Mouse (Mus musculus) left cerebral cortex, adult 2 months (tissue): ENCODE results near the gene Tmsb15a. TPM values are rescaled to one million over a fixed set of nuclear protein-coding genes. Genes with fewer than 3 reads are reported as not detected.
A peak's percentile ranks its signal among the peaks of the same experiment; 100 is the strongest.
"Not testable (repeated sequence)": the region's sequence is repeated elsewhere in the genome, so short reads cannot be mapped to it uniquely, and the experiment has no call there.

ENCODE experiments used
- DNase-seq, 2 experiments: peaks; one replicate each; pipeline ENCODE4 v3.0.0; 2021 to 2022; ENCODE audit warnings: low spot score in 2 of 2, mixed read lengths in 1 of 2; ENCODE audit errors: extremely low spot score in 1 of 2
- H3K27ac ChIP-seq: fragments of 200-600 bp; 2 replicates; pipeline ENCODE4 v1.8.1; 2022
- H3K4me3 ChIP-seq: fragments of 200-600 bp; 2 replicates; pipeline ENCODE4 v1.8.1; 2022
- CTCF ChIP-seq: fragments of 200-600 bp; IDR thresholded peaks from 2 replicates; pipeline ENCODE4 v1.8.1; 2022; ENCODE audit warnings: antibody characterized with exemption, mild to moderate bottlenecking, moderate library complexity
- intact Hi-C: fragments of 180-260 bp; cut with DNase I; formaldehyde crosslinking; loops from one replicate; pipeline ENCODE4 v1.15.1; 2025
- long read RNA-seq, 2 experiments: library from polyadenylated mRNA; stranded (forward); transcript quantifications; one replicate each; pipeline ENCODE4 v2.0.0; 2021; ENCODE audit warnings: borderline mapping rate in 2 of 2
- total RNA-seq, 2 experiments: library from RNA; stranded (reverse); gene quantifications; 2 replicates each; pipeline ENCODE4 v1.2.3; 2021

Tmsb15a gene
- total RNA-seq, result not detected
- long read RNA-seq, experiment 1, result 0 reads
- long read RNA-seq, experiment 2, result 0 reads

DNA sequence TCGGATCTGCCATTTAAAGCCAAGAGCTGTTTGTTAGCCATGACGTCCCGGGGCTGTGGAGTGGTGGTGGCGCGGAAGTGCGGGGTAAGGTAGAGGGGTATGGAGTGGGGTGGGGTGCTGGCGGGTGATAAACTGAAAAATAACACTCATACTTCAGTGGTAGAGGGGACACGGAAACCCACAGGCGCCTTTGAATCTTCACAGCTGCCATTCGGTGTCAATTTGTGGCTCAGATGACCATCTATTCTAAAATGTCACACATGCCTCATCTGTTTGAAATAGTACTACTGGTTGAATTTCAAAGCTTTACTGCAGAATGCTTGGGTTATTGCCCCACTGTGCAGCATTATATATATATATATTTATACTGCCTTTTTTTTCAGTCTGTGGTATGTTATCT lies at the start of gene Tmsb15a:
Gene Tmsb15a, minus strand, starts transcription at position 101 of the 400 bp plus-strand sequence.
- no peak within 1 kb of the TSS for H3K27ac ChIP-seq
- intact Hi-C loops, result no loop called here
- no peak within 1 kb of the TSS for H3K4me3 ChIP-seq
- no peak for TF ChIP-seq CTCF
- no peak for DNase-seq

DNA sequence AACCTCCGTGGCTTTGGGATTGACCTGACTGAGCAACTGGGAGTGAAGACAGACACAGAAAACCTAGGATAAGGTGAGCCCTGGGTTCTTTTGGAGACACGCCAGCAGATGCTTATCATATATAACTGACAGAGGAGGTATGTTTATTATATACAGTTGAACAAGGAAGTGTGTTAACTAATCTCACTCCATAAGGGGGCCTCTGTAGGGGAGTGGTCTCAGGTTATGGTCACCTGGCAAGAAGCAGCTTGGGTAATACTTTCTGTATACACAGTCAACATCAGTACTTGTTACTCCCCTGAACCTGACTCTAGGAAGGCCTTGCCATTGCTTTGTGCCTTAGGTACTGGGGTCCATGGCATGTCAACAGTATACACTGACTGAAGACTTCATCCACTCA lies 43.5 kb upstream of the Tmsb15a start:
- no peak for DNase-seq

GRCm38 (mm10) chrX:135768043-135768548 lies 43.0 kb upstream of the Tmsb15a start:
- no peak overlapping the region for H3K4me3 ChIP-seq
- TF ChIP-seq CTCF, result no peak
- intact Hi-C loops, result no loop called here
- H3K27ac ChIP-seq, result no peak overlapping the region
- DNase-seq, result no peak

More for the DNA sequence above, 43.5 kb upstream of the Tmsb15a start:
- Histone ChIP-seq H3K27ac (no peak overlapping the region), H3K4me3 (no peak overlapping the region)
- TF ChIP-seq CTCF, result no peak
- intact Hi-C loops, result no loop called here

DNA sequence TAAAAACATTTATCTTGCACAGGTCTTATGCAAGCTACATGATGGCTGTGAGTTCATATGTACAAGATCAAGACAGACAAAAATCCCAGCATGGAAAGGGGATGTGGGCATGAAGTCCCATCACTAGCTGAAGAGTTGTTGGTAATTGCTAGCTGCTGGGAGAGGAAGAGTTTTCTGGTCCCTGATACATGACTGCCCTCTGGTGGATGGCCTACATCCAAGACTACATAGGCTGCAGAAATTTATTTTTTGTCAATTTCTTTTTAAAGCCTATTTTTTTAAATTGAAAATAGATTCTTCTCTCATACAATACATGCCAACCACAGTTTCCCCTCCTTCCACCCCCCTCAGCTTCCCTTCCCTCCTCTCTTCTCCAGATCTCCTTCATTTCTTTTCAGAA lies 36.6 kb upstream of the Tmsb15a start:
- no peak overlapping the region for H3K4me3 ChIP-seq
- intact Hi-C loops, result no loop called here
- H3K27ac ChIP-seq, result no peak overlapping the region
- peak; percentile 61 for TF ChIP-seq CTCF
- no peak for DNase-seq

DNA sequence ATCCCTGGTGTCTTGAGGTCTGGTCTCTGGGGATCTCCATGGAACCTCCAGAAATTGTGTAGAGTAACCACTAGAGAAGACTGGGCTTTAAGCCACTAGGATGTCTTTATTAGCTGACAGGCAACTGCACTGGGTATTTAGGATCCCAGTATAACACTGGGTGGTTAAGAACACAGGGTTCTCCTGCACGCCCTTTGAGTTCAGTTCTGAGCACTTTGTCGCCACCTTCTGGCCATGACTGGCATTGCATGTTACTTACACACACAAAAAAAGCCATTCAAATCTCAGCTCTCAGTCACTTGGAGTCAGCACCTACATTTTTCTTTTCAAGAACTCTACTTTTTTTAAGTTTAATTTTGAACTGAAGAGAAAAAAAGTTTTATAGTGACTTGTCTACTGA lies 27.8 kb upstream of the Tmsb15a start:
- intact Hi-C loops, result loop anchor here (5.0 kb wide), 1 partner anchor 101 kb away; no protein-coding TSS in a partner anchor
- Histone ChIP-seq H3K27ac (no peak overlapping the region), H3K4me3 (no peak overlapping the region)
- DNase-seq, result peak; percentile 59 to 72
- TF ChIP-seq CTCF, result peak; percentile 84

- H3K4me3 ChIP-seq, intact Hi-C loops, H3K27ac ChIP-seq, DNase-seq: not testable (repeated sequence)
Measured at GRCm38 (mm10) chrX:135745376-135745775, 20.3 kb upstream of the Tmsb15a start.

GRCm38 (mm10) chrX:135743056-135743355 lies 17.9 kb upstream of the Tmsb15a start:
- TF ChIP-seq CTCF, result no peak
- intact Hi-C loops, result no loop called here
- H3K4me3 ChIP-seq, result peak overlapping the region; percentile 66
- peak overlapping the region; percentile 92 for H3K27ac ChIP-seq
- no peak for DNase-seq

GRCm38 (mm10) chrX:135742304-135743055 lies 17.4 kb upstream of the Tmsb15a start, which contains the start of the genes Armcx5 and Gprasp1:
TSS of gene Armcx5 (plus strand) at chrX:135742733.
TSS of gene Gprasp1 (plus strand) at chrX:135742733.
- peak within 1 kb of the TSS; percentile 66 for H3K4me3 ChIP-seq
- intact Hi-C loops, result no loop called here
- no peak for TF ChIP-seq CTCF
- peak; percentile 83 to 85 for DNase-seq
- H3K27ac ChIP-seq, result peak within 1 kb of the TSS; percentile 92

DNA sequence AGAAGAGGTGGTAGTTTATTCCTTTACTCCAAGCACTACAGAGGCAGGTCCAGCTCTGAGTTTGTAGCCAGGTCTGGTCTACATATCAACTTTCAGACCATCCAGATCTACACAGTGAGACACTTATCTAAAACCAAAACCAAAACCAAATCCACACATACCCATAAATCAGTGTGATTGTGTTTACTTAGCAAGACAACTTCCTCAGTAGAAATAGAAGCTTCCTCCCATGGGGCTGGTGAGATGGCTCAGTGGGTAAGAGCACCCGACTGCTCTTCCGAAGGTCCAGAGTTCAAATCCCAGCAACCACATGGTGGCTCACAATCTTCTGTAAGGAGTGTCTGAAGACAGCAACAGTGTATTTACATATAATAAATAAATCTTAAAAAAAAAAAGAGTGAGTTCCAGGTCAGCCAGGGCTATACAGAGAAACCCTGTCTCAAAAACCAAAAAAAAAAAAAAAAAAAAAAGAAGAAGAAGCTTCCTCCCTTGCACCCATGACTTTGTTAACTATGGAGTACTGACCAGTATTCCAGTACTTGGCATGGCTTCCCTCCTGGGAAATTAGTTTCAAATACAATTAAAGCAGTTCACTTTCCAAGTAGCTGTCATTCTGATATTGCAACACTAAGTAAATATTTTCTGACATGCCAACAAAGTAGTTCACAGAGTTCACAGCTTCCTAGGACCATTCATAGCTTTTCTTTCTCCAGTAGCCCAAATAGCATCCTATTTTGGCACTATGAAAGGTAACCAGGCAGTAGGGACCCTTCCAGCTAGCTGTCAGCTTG lies 13.9 kb upstream of the Tmsb15a start:
- TF ChIP-seq CTCF, result no peak
- intact Hi-C loops, result no loop called here

GRCm38 (mm10) chrX:135712845-135713244 lies 12.2 kb downstream of the Tmsb15a start:
- intact Hi-C loops, result no loop called here

More for the DNA sequence above, 13.9 kb upstream of the Tmsb15a start:
- no peak overlapping the region for H3K27ac ChIP-seq
- H3K4me3 ChIP-seq, result no peak overlapping the region
- no peak for DNase-seq

GRCm38 (mm10) chrX:135704349-135704748 lies 20.7 kb downstream of the Tmsb15a start:
- intact Hi-C loops, result loop anchor here (2.0 kb wide), 1 partner anchor 52 kb away; no protein-coding TSS in a partner anchor
- TF ChIP-seq CTCF, result peak; percentile 50
- Histone ChIP-seq H3K27ac (no peak overlapping the region), H3K4me3 (no peak overlapping the region)
- DNase-seq, result no peak

More at GRCm38 (mm10) chrX:135712845-135713244, 12.2 kb downstream of the Tmsb15a start:
- Histone ChIP-seq H3K4me3 (no peak overlapping the region), H3K27ac (no peak overlapping the region)
- no peak for TF ChIP-seq CTCF
- DNase-seq, result no peak

DNA sequence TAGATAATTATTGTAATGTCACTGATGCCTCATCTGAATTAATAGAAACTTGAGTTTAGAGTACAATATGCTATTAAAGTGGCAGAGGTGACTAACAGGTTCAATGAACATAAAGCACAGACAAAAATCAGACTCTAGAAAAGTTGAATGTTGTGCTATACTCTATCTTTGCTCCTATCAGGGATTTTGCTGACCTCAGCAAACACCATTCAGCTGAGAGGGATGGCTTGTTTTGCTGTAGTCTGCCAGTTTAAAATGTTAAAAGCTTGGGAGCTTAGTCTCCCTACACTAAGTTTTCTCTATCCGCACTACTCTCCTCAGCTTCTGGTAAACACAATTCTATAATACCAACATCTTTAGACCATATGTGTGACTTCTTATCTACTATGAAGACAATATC lies 21.9 kb downstream of the Tmsb15a start:
- intact Hi-C loops, result no loop called here
- DNase-seq, result no peak
- Histone ChIP-seq H3K4me3 (no peak overlapping the region), H3K27ac (no peak overlapping the region)
- no peak for TF ChIP-seq CTCF
